Mouse (Mus musculus): Measurements from ENCODE around the gene Sirt7. TPM values are rescaled to one million over a fixed set of nuclear protein-coding genes. Genes with fewer than 3 reads are reported as not detected.

The Sirt7 gene
- polyA plus RNA-seq, 1 experiment from 2014 or later = 36.1 TPM

GRCm38 (mm10) chr11:120613976-120614375 lies 11.1 kb downstream of the Sirt7 start:
- WGBS = 88% methylated on average over 8 of the region's 8 CpGs
- TF ChIP-seq CTCF (IDR thresholded peaks at IDR 0.05; ENCODE audit: low read depth) (no peak), EP300 (optimal IDR thresholded peaks at IDR 0.05) (no peak)
- H3K36me3 ChIP-seq (ENCODE audit: control insufficient read depth, insufficient read depth, low read length) = peaks cover 12% of the 10 kb centered on the region
- no peaks in the 10 kb centered on the region for H3K9me3 ChIP-seq (ENCODE audit: control insufficient read depth, low read length)
- ATAC-seq (ENCODE audit: low FRiP score, low TSS enrichment) (no peak), DNase-seq (ENCODE audit: low spot score) (no peak)
- no peak overlapping the region for H3K27ac ChIP-seq (replicated peaks)
- no peak overlapping the region for H3K9ac ChIP-seq (ENCODE audit: low read length)
- H3K4me1 ChIP-seq (replicated peaks; ENCODE audit: control insufficient read depth, insufficient read depth) = peaks cover 3% of the 10 kb centered on the region
- H3K4me2 ChIP-seq (replicated peaks; ENCODE audit: low read depth) = no peak overlapping the region
- H3K4me3 ChIP-seq (ENCODE audit: low read depth, low read length) = no peak overlapping the region
- no peaks in the 10 kb centered on the region for H3K27me3 ChIP-seq (ENCODE audit: control insufficient read depth, insufficient read depth, low read length)

GRCm38 (mm10) chr11:120613481-120613972 lies 11.5 kb downstream of the Sirt7 start:
- H3K36me3 ChIP-seq (ENCODE audit: control insufficient read depth, insufficient read depth, low read length) = peaks cover 12% of the 10 kb centered on the region
- ATAC-seq (ENCODE audit: low FRiP score, low TSS enrichment) (no peak), DNase-seq (ENCODE audit: low spot score) (no peak)
- no peak overlapping the region for H3K4me3 ChIP-seq (ENCODE audit: low read depth, low read length)
- no peaks in the 10 kb centered on the region for H3K27me3 ChIP-seq (ENCODE audit: control insufficient read depth, insufficient read depth, low read length)
- no peak for TF ChIP-seq CTCF (IDR thresholded peaks at IDR 0.05; ENCODE audit: low read depth)
- no peak for TF ChIP-seq EP300 (optimal IDR thresholded peaks at IDR 0.05)
- peaks cover 6% of the 10 kb centered on the region for H3K4me1 ChIP-seq (replicated peaks; ENCODE audit: control insufficient read depth, insufficient read depth)
- H3K4me2 ChIP-seq (replicated peaks; ENCODE audit: low read depth) = no peak overlapping the region
- H3K9ac ChIP-seq (ENCODE audit: low read length) = no peak overlapping the region
- 85% methylated on average over 10 of the region's 10 CpGs for WGBS
- H3K9me3 ChIP-seq (ENCODE audit: control insufficient read depth, low read length) = no peaks in the 10 kb centered on the region
- no peak overlapping the region for H3K27ac ChIP-seq (replicated peaks)

- peak; percentile 85 for DNase-seq (ENCODE audit: low spot score)
- peaks cover 7% of the 10 kb centered on the region for H3K4me1 ChIP-seq (replicated peaks; ENCODE audit: control insufficient read depth, insufficient read depth)
- ATAC-seq (ENCODE audit: low FRiP score, low TSS enrichment) = peak; percentile 22
Observed at GRCm38 (mm10) chr11:120612763-120613162, 12.3 kb downstream of the Sirt7 start.

GRCm38 (mm10) chr11:120610477-120611046 lies 14.5 kb downstream of the Sirt7 start:
- DNase-seq (ENCODE audit: low spot score) (no peak), ATAC-seq (ENCODE audit: low FRiP score, low TSS enrichment) (no peak)
- Histone ChIP-seq H3K4me3 (ENCODE audit: low read depth, low read length) (no peak overlapping the region), H3K4me1 (replicated peaks; ENCODE audit: control insufficient read depth, insufficient read depth) (peaks cover 3% of the 10 kb centered on the region; the same call in 1 of the 2 replicates), H3K9ac (ENCODE audit: low read length) (no peak overlapping the region), H3K36me3 (ENCODE audit: control insufficient read depth, insufficient read depth, low read length) (peaks cover 12% of the 10 kb centered on the region), H3K27me3 (ENCODE audit: control insufficient read depth, insufficient read depth, low read length) (no peaks in the 10 kb centered on the region), H3K27ac (replicated peaks) (no peak overlapping the region), H3K4me2 (replicated peaks; ENCODE audit: low read depth) (no peak overlapping the region), H3K9me3 (ENCODE audit: control insufficient read depth, low read length) (no peaks in the 10 kb centered on the region)
- 81% methylated on average over 9 of the region's 9 CpGs for WGBS
- TF ChIP-seq EP300 (optimal IDR thresholded peaks at IDR 0.05) = no peak

More at GRCm38 (mm10) chr11:120612763-120613162, 12.3 kb downstream of the Sirt7 start:
- H3K4me2 ChIP-seq (replicated peaks; ENCODE audit: low read depth) = no peak overlapping the region
- H3K36me3 ChIP-seq (ENCODE audit: control insufficient read depth, insufficient read depth, low read length) = peaks cover 12% of the 10 kb centered on the region
- H3K27ac ChIP-seq (replicated peaks) = no peak overlapping the region
- TF ChIP-seq EP300 (optimal IDR thresholded peaks at IDR 0.05) (no peak), CTCF (IDR thresholded peaks at IDR 0.05; ENCODE audit: low read depth) (peak; percentile 95)
- H3K4me3 ChIP-seq (ENCODE audit: low read depth, low read length) = no peak overlapping the region
- H3K27me3 ChIP-seq (ENCODE audit: control insufficient read depth, insufficient read depth, low read length) = no peaks in the 10 kb centered on the region
- H3K9ac ChIP-seq (ENCODE audit: low read length) = no peak overlapping the region
- no peaks in the 10 kb centered on the region for H3K9me3 ChIP-seq (ENCODE audit: control insufficient read depth, low read length)
- WGBS = 37% methylated on average over 6 of the region's 6 CpGs

GRCm38 (mm10) chr11:120609250-120609649 lies 15.8 kb downstream of the Sirt7 start:
- no peak overlapping the region for H3K4me3 ChIP-seq (ENCODE audit: low read depth, low read length)
- peak overlapping the region; percentile 63 for H3K4me2 ChIP-seq (replicated peaks; ENCODE audit: low read depth)
- no peaks in the 10 kb centered on the region for H3K9me3 ChIP-seq (ENCODE audit: control insufficient read depth, low read length)
- no peak overlapping the region for H3K27ac ChIP-seq (replicated peaks)
- no peaks in the 10 kb centered on the region for H3K27me3 ChIP-seq (ENCODE audit: control insufficient read depth, insufficient read depth, low read length)
- peak; percentile 66 for DNase-seq (ENCODE audit: low spot score)
- peaks cover 3% of the 10 kb centered on the region; the same call in 1 of the 2 replicates for H3K4me1 ChIP-seq (replicated peaks; ENCODE audit: control insufficient read depth, insufficient read depth)
- H3K9ac ChIP-seq (ENCODE audit: low read length) = peak overlapping the region; percentile 55; the same call in 1 of the 2 replicates
- TF ChIP-seq EP300 (optimal IDR thresholded peaks at IDR 0.05) (no peak), CTCF (IDR thresholded peaks at IDR 0.05; ENCODE audit: low read depth) (no peak)
- WGBS = 31% methylated on average over 7 of the region's 8 CpGs
- H3K36me3 ChIP-seq (ENCODE audit: control insufficient read depth, insufficient read depth, low read length) = peaks cover 12% of the 10 kb centered on the region
- peak; percentile 48; the same call in 1 of the 2 replicates for ATAC-seq (ENCODE audit: low FRiP score, low TSS enrichment)

Data from stomach, postnatal 0 days (tissue).